Mouse (Mus musculus) kidney, adult 8-10 months (tissue): Measurements from ENCODE around the gene Olfr576.
A peak's percentile ranks its signal among the peaks of the same experiment; 100 is the strongest.

Source experiments
- DNase-seq, 2 experiments: peaks; one replicate each; pipeline ENCODE4 v3.0.0; 2022

The Olfr576 gene

GRCm38 (mm10) chr7:102962360-102962759 lies at the start of gene Olfr576:
TSS of gene Olfr576 (plus strand) at chr7:102962660.
- no peak for DNase-seq

- DNase-seq: no peak
Observed at GRCm38 (mm10) chr7:102915261-102915660, 47.2 kb upstream of the Olfr576 start.

- no peak for DNase-seq
Observed at GRCm38 (mm10) chr7:102916405-102916804, 46.1 kb upstream of the Olfr576 start.

- no peak for DNase-seq
Observed at GRCm38 (mm10) chr7:102917032-102917875, 45.2 kb upstream of the Olfr576 start, which contains the start of gene Olfr571. TSS of gene Olfr571 (minus strand) at chr7:102917536.

DNA sequence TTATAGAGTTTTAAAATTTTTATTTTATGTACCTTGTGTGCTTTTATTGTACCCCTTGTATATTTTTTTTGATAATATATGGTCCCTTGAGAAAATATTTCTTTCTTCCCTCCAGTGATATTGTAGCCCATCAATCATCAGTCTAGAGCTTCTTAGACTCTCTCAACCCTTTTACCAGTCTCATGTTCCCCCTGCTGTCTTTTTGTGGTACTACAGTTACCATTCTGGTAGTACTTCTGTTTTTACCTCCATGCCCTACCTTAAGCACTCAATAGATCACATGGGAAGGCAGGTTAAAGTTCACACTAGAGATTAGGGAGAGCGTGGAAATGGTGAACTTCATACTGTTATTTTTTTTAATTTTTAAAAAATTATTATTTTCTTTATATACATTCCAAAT lies 42.8 kb upstream of the Olfr576 start:
- DNase-seq: peak in 1 of 2 experiments; percentile 2

DNA sequence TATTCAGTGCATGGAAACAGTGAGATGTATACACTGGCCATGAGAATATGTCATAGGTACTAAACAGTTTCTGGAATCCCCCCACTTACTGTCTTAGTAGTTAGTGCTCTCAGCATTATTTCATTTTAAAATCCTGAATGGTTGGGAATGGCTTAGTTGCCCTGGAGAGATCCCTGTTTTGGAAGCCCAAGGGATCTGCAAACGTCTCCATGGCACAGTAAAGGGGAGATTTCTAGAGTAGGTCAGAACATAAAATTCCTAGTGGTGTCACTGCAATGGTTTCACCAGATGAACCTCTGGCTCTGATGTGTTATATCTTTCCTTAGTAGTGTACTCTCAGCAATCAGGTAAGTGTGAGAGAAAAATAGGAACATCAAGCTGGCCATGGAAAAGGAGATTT lies 38.4 kb upstream of the Olfr576 start, which contains the start of gene Olfr572:
Olfr572 (plus strand) TSS at position 301 of the 400 bp plus-strand sequence.
- no peak for DNase-seq

DNA sequence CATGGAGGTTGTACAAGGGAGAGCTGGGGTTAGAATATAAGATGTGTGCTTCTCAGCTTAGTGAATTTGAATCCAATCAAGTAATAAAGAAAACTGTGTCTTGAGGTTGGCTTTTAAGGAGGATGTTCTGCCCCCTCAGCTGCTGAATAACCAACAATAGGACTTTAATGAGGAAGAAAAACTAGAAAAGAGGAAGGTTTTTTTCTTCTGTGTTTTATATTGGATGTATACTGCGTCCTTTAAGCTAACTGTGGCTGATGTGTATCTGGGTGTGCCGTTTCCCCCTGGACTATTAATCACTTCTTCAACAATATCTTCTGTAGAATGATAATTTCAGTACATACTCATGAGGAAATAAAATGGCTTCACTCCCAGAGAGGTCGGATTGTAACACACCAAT lies 35.4 kb upstream of the Olfr576 start:
- DNase-seq: no peak

GRCm38 (mm10) chr7:102942475-102942874 lies 20.0 kb upstream of the Olfr576 start, which contains the start of gene Olfr573-ps1:
TSS of gene Olfr573-ps1 (minus strand) at chr7:102942575.
- DNase-seq: no peak

GRCm38 (mm10) chr7:102943417-102943816 lies 19.0 kb upstream of the Olfr576 start:
- no peak for DNase-seq

DNA sequence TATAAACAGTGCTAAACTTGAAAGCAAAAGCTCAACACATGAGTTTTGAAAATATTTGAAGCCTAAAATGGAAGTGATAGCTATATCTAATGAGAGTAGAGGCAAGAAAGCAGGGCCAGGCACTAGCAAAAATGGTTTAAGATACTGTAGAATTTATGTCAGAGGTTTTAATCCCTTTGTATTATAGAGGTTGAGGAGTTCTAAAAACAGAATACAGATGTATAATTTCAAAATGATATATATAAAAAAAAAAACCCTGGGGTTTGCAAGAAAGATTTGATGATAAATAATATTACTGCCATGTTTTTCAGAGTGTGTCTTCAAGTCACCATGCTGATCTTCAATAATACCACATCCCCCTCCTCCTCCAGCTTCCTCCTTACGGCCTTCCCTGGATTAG lies 14.3 kb upstream of the Olfr576 start, which contains the start of gene Olfr574:
Olfr574 (plus strand) TSS at position 301 of the 400 bp plus-strand sequence.
- DNase-seq: no peak

GRCm38 (mm10) chr7:102950732-102951131 lies 11.7 kb upstream of the Olfr576 start:
- no peak for DNase-seq

DNA sequence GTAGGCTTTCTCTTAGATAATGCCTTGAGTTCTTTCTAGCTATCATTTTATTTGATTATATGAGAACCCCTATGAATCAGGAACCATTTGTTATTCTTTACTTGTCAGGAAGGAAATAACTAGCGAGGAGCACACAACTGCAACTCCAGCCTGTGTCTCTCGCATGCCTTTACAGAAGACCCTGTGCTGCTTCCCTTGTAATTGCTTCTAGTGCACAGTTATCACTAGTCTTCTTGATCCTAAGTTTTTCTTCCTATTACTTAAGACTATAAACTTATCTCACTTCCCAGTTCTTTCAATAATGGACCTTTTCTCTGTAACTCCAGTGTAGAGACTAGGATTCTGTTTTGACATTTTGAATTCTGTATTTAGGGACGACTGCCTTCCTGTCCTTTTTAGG lies 4.3 kb upstream of the Olfr576 start:
- DNase-seq: no peak

DNA sequence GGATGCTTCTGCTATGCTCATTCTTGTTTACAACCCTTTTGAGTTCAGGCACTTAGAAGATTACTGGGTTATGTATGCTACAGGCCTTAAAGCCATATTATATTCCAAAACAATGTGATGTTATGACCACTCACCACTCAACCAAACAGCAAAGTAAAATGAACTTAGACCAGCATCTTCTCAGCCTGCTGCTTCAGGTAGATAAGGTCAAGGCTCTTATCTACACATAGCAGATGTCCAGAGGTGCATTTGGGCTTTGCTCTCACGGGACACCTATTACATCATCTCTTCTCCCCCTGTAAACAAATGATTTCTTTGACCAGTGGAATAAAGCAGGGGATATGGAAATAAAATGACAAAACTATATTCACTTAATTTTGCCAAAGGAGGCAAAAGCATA lies 3.9 kb upstream of the Olfr576 start, which contains the start of gene Olfr575:
Olfr575 (minus strand) TSS at position 183 of the 400 bp plus-strand sequence.
- DNase-seq: no peak

DNA sequence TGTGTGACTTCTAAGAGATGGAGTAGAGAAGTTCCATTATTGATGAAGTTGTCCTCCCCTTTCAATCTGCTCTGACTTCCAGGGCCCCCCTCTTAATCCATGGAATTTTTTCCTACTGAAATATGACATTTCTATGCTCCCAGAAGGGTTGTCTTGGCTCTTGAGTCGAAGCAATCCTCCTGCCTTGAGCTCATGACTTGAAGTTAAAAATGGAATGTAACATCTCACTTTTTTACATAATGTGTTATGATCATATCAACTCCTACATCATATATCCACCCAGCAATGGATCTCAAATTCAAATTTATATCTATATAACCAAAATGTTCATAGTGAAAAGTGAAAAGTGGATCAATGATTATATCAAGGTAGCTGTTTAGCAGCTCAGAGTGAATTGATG lies 11.9 kb downstream of the Olfr576 start:
- no peak for DNase-seq

DNA sequence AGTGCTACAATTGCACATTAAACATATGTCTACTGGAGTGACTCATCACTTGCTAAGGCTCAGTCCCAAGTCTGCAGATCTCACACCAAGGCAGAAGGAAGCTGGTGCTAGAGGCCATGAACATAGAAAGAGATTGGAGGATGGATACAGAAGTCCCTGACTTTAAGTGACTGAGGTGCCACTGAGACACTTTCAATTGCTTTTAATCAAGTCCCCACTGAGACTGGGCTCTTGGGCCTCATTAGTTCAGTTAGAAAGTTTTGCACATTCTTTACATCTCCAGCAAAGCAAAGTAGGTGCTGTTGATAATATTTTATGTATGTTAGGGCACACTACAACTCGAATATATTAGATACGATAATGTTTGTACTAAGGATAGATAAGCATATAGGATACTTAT lies 13.4 kb downstream of the Olfr576 start, which contains the start of gene Olfr577:
Olfr577 (minus strand) TSS at position 101 of the 400 bp plus-strand sequence.
- no peak for DNase-seq

GRCm38 (mm10) chr7:102989224-102989623 lies 26.8 kb downstream of the Olfr576 start, which contains the start of gene Olfr578:
TSS of gene Olfr578 (minus strand) at chr7:102989324.
- no peak for DNase-seq
